Mouse (Mus musculus) thymus, adult 2 months (tissue): ENCODE measurements around the gene Ankfy1.

ENCODE experiments used
- CTCF ChIP-seq: fragments of 200-500 bp; IDR thresholded peaks from 2 replicates; pipeline ENCODE4 v1.5.1; 2012; ENCODE audit warnings: mild to moderate bottlenecking, control low read depth, low read length, moderate library complexity, borderline replicate concordance; ENCODE audit not compliant: control insufficient read depth, poor library complexity, insufficient read depth; ENCODE audit errors: extremely low read depth
- POLR2A ChIP-seq: fragments of 200-500 bp; IDR thresholded peaks from 2 replicates; pipeline ENCODE4 v1.6.1; 2012; ENCODE audit warnings: mild to moderate bottlenecking, low read length, control low read depth, moderate library complexity; ENCODE audit not compliant: control insufficient read depth, poor library complexity, insufficient read depth; ENCODE audit errors: extremely low read depth

DNA sequence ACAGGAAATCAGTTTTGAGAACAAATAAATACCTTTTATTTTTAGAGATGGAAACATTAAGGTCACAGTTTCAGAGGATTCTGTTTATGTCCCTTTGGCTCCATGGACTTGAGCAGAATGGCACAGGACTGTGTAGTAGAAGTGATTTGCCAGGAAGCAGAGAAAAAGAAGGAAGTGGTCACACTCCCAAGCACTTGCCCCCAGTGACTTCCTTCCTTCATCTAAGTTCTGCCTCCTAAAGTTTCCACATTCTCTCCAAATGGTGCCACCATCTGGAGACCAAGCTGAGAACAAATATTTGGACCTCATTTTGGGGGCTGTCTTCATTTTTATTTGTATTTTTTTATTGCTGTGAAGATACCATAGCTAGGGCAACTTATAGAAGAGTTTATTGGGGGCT, 7.5 kb downstream of the Ankfy1 start:
- TF ChIP-seq CTCF (no peak), POLR2A (no peak)
